Mouse (Mus musculus): ENCODE data around the gene Tcte1. TPM values are rescaled to one million over a fixed set of nuclear protein-coding genes. Genes with fewer than 3 reads are reported as not detected.
A peak's percentile ranks its signal among the peaks of the same experiment; 100 is the strongest.

Gene Tcte1
- polyA plus RNA-seq, 1 experiment: not detected

DNA sequence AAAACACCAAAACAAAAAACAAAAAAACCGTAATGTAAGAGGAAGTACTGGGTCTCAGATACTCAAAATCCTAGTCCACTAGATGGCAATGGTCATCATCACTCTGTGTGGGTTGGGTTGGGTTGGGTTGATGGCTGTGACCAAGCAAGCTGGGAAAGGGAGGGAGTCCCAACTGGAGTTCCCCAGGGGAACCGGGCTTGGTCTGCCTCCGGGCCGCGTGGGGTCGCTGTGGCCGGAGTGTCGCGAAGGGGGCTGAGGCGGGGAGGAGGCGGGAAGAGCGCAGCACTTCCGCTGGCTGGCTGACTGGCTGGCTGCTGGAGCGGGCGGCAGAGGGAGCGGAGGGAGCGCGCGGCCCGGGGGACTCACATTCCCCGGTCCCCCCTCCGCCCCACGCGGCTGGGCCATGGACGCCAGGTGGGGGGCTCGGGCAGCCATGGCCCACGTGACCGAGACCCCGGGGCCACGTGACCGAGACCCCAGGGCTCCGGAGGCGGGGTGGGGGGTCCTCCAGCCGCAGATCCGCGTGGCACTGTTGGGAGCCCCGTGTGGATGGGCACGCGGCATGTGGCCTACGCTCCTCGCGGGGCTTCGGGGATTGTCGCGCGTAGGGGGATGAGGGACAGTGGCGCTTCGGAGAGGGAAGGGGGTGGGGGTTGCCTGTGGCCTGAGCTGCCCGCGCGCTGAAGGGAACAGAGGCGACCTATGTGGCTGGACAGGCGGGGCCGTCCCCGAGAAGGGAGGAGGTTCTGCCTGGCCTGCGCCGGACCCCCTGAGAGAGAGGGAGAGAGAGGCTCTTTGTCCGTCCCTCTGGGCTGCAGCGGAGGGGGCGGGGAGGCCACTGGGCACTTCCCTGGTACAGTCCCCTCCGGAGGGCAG lies 40.7 kb downstream of the Tcte1 start, which contains the start of gene Slc35b2:
Gene Slc35b2 (plus strand): TSS at position 220 of the 876 bp plus-strand sequence.
- no peaks in the 10 kb centered on the region for H3K4me1 ChIP-seq (ENCODE audit: control insufficient read depth, insufficient read depth, insufficient read length, low read length)
- peak within 1 kb of the TSS; percentile 56 for H3K27ac ChIP-seq (replicated peaks; ENCODE audit: low read depth, low read length)
- H3K4me3 ChIP-seq (ENCODE audit: insufficient read depth, low read depth, low read length): peak within 1 kb of the TSS; percentile 76

DNA sequence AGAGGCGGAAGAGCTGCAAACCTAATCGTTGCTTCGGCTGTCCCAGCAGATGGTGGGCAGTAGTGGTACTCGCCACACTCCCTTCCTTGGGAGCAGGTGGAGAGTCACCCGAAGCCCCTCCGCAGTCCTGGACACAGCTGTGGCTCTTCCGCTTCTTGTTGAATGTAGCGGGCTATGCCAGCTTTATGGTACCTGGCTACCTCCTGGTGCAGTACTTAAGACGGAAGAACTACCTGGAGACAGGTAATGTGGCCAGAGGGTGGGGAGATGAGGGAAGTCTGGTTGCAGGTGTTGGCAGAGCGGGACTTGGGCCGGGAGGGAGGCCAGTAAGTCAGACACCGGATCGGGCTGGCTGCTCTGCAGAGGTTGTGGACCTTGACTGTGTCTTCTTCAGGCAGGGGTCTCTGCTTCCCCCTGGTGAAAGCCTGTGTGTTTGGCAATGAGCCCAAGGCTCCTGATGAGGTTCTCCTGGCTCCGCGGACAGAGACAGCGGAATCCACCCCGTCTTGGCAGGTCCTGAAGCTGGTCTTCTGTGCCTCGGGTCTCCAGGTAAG lies 41.4 kb downstream of the Tcte1 start:
- H3K27ac ChIP-seq (replicated peaks; ENCODE audit: low read depth, low read length): no peak overlapping the region
- H3K4me1 ChIP-seq (ENCODE audit: control insufficient read depth, insufficient read depth, insufficient read length, low read length): no peaks in the 10 kb centered on the region
- peak overlapping the region; percentile 76 for H3K4me3 ChIP-seq (ENCODE audit: insufficient read depth, low read depth, low read length)

DNA sequence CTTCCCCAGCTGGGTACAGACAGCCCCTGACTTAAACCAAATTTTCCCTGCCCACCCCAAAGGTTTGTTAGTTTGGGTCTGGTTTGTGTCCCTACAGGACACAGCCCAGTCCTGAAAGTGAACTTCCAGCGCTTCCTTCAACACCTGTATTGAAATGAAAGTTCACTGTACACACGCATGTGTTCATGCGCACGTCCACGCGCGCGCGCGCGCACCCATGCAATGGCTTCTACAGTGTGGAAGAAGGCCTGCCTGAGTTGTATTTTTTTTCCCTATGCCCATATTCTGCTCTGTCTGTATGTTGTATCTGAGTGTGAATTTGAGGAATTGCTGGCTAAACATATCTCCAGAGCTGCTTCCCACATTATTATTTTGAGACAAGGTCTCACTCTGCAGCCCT lies 41.9 kb downstream of the Tcte1 start:
- Histone ChIP-seq H3K27ac (replicated peaks; ENCODE audit: low read depth, low read length) (no peak overlapping the region), H3K4me3 (ENCODE audit: insufficient read depth, low read depth, low read length) (peak overlapping the region; percentile 76), H3K4me1 (ENCODE audit: control insufficient read depth, insufficient read depth, insufficient read length, low read length) (no peaks in the 10 kb centered on the region)

- no peak overlapping the region for H3K4me3 ChIP-seq (ENCODE audit: insufficient read depth, low read depth, low read length)
- no peak overlapping the region for H3K27ac ChIP-seq (replicated peaks; ENCODE audit: low read depth, low read length)
- no peaks in the 10 kb centered on the region for H3K4me1 ChIP-seq (ENCODE audit: control insufficient read depth, insufficient read depth, insufficient read length, low read length)
These were observed 42.8 kb downstream of the Tcte1 start for GRCm38 (mm10) chr17:45566031-45566359.

GRCm38 (mm10) chr17:45566360-45567161 lies 43.3 kb downstream of the Tcte1 start:
- no peaks in the 10 kb centered on the region for H3K4me1 ChIP-seq (ENCODE audit: control insufficient read depth, insufficient read depth, insufficient read length, low read length)
- no peak overlapping the region for H3K27ac ChIP-seq (replicated peaks; ENCODE audit: low read depth, low read length)
- H3K4me3 ChIP-seq (ENCODE audit: insufficient read depth, low read depth, low read length): no peak overlapping the region

- no peak overlapping the region for H3K4me3 ChIP-seq (ENCODE audit: insufficient read depth, low read depth, low read length)
- H3K27ac ChIP-seq (replicated peaks; ENCODE audit: low read depth, low read length): no peak overlapping the region
- H3K4me1 ChIP-seq (ENCODE audit: control insufficient read depth, insufficient read depth, insufficient read length, low read length): no peaks in the 10 kb centered on the region
These were observed 43.9 kb downstream of the Tcte1 start for GRCm38 (mm10) chr17:45567162-45567601.

GRCm38 (mm10) chr17:45568990-45569389 lies 45.8 kb downstream of the Tcte1 start:
- H3K4me3 ChIP-seq (ENCODE audit: insufficient read depth, low read depth, low read length): no peak overlapping the region
- H3K27ac ChIP-seq (replicated peaks; ENCODE audit: low read depth, low read length): no peak overlapping the region
- H3K4me1 ChIP-seq (ENCODE audit: control insufficient read depth, insufficient read depth, insufficient read length, low read length): no peaks in the 10 kb centered on the region

- no peak overlapping the region for H3K4me3 ChIP-seq (ENCODE audit: insufficient read depth, low read depth, low read length)
- no peak overlapping the region for H3K27ac ChIP-seq (replicated peaks; ENCODE audit: low read depth, low read length)
- H3K4me1 ChIP-seq (ENCODE audit: control insufficient read depth, insufficient read depth, insufficient read length, low read length): peaks cover 4% of the 10 kb centered on the region; the same call in 1 of the 2 replicates
These were observed 46.8 kb downstream of the Tcte1 start for GRCm38 (mm10) chr17:45569999-45570398.

GRCm38 (mm10) chr17:45572103-45573086 lies 49.2 kb downstream of the Tcte1 start:
- peak overlapping the region; percentile 99 for H3K27ac ChIP-seq (replicated peaks; ENCODE audit: low read depth, low read length)
- H3K4me1 ChIP-seq (ENCODE audit: control insufficient read depth, insufficient read depth, insufficient read length, low read length): peaks cover 4% of the 10 kb centered on the region; the same call in 1 of the 2 replicates
- peak overlapping the region; percentile 98 for H3K4me3 ChIP-seq (ENCODE audit: insufficient read depth, low read depth, low read length)

DNA sequence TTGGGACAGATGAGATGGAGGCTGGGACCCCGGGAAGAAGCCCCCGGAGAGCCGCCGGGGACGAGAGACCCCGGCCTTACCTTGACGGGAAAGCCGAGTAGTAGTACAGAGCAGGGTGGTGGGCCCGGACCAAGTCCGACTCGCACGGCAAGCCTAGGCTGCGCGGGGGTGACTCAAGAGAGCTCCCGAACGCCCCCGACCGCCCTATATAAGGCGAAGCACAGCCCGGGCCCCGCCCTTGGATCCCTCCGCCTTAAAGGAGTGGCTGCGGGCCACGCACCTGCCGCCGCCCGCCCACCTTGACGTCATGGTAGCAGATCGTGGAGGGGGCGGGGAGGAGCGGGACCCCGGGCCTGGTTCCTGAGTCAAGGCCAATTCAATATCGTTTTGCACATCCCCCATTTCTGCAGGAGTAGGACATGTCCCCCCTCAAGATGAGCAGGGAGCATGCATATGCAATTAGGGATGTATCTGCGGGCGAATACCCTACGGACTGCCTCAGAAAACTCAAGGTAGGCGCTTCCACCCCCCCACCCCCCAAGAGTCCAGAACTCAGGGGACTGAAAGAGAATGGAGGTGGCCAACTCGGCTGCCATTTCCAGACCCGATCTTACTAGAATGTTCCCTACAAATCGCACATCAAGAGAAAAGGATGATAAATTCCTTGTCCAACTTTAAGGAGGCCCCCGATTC lies 50.0 kb downstream of the Tcte1 start, which contains the start of gene Hsp90ab1:
Gene Hsp90ab1 (minus strand): TSS at position 185 of the 693 bp plus-strand sequence.
- H3K4me1 ChIP-seq (ENCODE audit: control insufficient read depth, insufficient read depth, insufficient read length, low read length): peaks cover 4% of the 10 kb centered on the region; the same call in 1 of the 2 replicates
- H3K27ac ChIP-seq (replicated peaks; ENCODE audit: low read depth, low read length): peak within 1 kb of the TSS; percentile 100
- peak within 1 kb of the TSS; percentile 98 for H3K4me3 ChIP-seq (ENCODE audit: insufficient read depth, low read depth, low read length)

GRCm38 (mm10) chr17:45573780-45574123 lies 50.5 kb downstream of the Tcte1 start:
- peak overlapping the region; percentile 100 for H3K27ac ChIP-seq (replicated peaks; ENCODE audit: low read depth, low read length)
- peak overlapping the region; percentile 98 for H3K4me3 ChIP-seq (ENCODE audit: insufficient read depth, low read depth, low read length)
- H3K4me1 ChIP-seq (ENCODE audit: control insufficient read depth, insufficient read depth, insufficient read length, low read length): peaks cover 4% of the 10 kb centered on the region; the same call in 1 of the 2 replicates

DNA sequence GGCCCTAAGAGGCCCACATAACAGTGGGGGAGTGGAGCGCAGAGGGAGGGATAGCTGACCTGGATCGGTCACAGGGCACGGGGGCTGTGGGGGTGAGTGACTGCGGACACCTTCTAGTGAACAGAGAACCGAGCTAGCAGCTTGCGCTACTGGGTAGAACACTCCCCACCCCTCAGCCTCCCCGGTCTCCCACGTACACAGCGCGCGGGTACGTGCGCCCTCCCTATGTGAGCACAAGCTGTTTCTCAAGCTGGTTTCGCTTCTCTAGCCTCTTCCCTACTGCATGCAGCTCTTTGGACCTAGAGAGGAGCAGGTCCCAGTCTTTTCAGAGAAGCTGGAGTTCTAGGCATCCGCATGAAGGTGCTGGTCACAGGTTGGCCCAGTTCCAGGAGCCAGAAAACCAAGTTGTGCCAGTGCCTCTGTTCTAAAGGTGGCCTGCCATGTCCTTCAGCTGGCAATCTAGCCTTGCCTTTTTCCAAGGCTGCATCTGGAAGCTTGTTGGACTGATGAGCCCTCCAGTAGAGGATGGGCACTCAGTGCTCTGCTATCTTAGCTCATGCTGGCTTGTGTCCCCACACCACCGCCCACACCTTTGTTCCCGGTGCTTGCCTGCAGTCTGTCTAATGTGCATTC lies 51.0 kb downstream of the Tcte1 start:
- H3K4me3 ChIP-seq (ENCODE audit: insufficient read depth, low read depth, low read length): peak overlapping the region; percentile 98
- peak overlapping the region; percentile 100 for H3K27ac ChIP-seq (replicated peaks; ENCODE audit: low read depth, low read length)
- peaks cover 4% of the 10 kb centered on the region; the same call in 1 of the 2 replicates for H3K4me1 ChIP-seq (ENCODE audit: control insufficient read depth, insufficient read depth, insufficient read length, low read length)

- H3K27ac ChIP-seq (replicated peaks; ENCODE audit: low read depth, low read length): no peak overlapping the region
- H3K4me3 ChIP-seq (ENCODE audit: insufficient read depth, low read depth, low read length): no peak overlapping the region
These were observed 52.1 kb downstream of the Tcte1 start for GRCm38 (mm10) chr17:45575123-45575897.

More at GRCm38 (mm10) chr17:45575123-45575897, 52.1 kb downstream of the Tcte1 start:
- H3K4me1 ChIP-seq (ENCODE audit: control insufficient read depth, insufficient read depth, insufficient read length, low read length): peaks cover 4% of the 10 kb centered on the region; the same call in 1 of the 2 replicates

Data from brown adipose tissue, adult 24 weeks (tissue).